Mouse (Mus musculus) hindbrain, embryonic 16.5 days (tissue): ENCODE results near the gene Ssc5d. TPM values are rescaled to one million over a fixed set of nuclear protein-coding genes. Genes with fewer than 3 reads are reported as not detected.

Experiments
- ATAC-seq: fragments of 200-750 bp; cut with Nextera tagmentation; 2 replicates; pipeline ENCODE4 v1.8.0; 2017; ENCODE audit warnings: moderate TSS enrichment, moderate library complexity
- H3K27ac ChIP-seq: fragments of 300-500 bp; sonication (generic); 2 replicates; pipeline ENCODE4 v1.5.1; 2014; ENCODE audit warnings: low read depth, mild to moderate bottlenecking, control low read depth, low read length, moderate library complexity
- H3K27me3 ChIP-seq: fragments of 300-500 bp; sonication (generic); replicated peaks from 2 replicates; pipeline ENCODE4 v1.6.1; 2014; ENCODE audit warnings: low read length; ENCODE audit not compliant: control insufficient read depth, insufficient read depth
- H3K36me3 ChIP-seq: fragments of 300-500 bp; sonication (generic); 2 replicates; pipeline ENCODE4 v1.6.1; 2014; ENCODE audit warnings: mild to moderate bottlenecking, low read length, moderate library complexity, mixed read lengths; ENCODE audit not compliant: control insufficient read depth, insufficient read depth
- H3K4me1 ChIP-seq: fragments of 300-500 bp; sonication (generic); 2 replicates; pipeline ENCODE4 v1.6.1; 2014; ENCODE audit warnings: low read depth, low read length; ENCODE audit not compliant: control insufficient read depth, insufficient read depth
- H3K4me2 ChIP-seq: fragments of 300-500 bp; sonication (generic); 2 replicates; pipeline ENCODE4 v1.6.1; 2014; ENCODE audit warnings: mild to moderate bottlenecking, low read length, control low read depth, moderate library complexity
- H3K4me3 ChIP-seq: fragments of 300-500 bp; sonication (generic); 2 replicates; pipeline ENCODE4 v1.5.1; 2014; ENCODE audit warnings: mild to moderate bottlenecking, low read length, control low read depth, moderate library complexity
- H3K9ac ChIP-seq: fragments of 300-500 bp; sonication (generic); 2 replicates; pipeline ENCODE4 v1.6.1; 2014; ENCODE audit warnings: low read depth, mild to moderate bottlenecking, control low read depth, low read length, moderate library complexity
- H3K9me3 ChIP-seq: fragments of 300-500 bp; sonication (generic); 2 replicates; pipeline ENCODE4 v1.6.1; 2014; ENCODE audit warnings: mild to moderate bottlenecking, low read length, moderate library complexity; ENCODE audit not compliant: control insufficient read depth
- WGBS: fragments of 180-500 bp; shearing (Covaris S2); extraction: QIAGEN DNeasy Blood & Tissue Kit; methylation state at CpG from one replicate; pipeline ENCODE4 v1.1.7; 2014; 5-methylcytosine and 5-hydroxymethylcytosine counted together
- polyA plus RNA-seq: library from polyadenylated mRNA; unstranded; fragments of >200 nt; fragmentation: Nextera tagmentation; extraction: Ambion mirVana; gene quantifications from 2 replicates; pipeline ENCODE4 v1.2.1, GENCODE M21; 2015

Gene Ssc5d
- polyA plus RNA-seq, 1 experiment from 2014 or later, result 1.1 TPM

DNA sequence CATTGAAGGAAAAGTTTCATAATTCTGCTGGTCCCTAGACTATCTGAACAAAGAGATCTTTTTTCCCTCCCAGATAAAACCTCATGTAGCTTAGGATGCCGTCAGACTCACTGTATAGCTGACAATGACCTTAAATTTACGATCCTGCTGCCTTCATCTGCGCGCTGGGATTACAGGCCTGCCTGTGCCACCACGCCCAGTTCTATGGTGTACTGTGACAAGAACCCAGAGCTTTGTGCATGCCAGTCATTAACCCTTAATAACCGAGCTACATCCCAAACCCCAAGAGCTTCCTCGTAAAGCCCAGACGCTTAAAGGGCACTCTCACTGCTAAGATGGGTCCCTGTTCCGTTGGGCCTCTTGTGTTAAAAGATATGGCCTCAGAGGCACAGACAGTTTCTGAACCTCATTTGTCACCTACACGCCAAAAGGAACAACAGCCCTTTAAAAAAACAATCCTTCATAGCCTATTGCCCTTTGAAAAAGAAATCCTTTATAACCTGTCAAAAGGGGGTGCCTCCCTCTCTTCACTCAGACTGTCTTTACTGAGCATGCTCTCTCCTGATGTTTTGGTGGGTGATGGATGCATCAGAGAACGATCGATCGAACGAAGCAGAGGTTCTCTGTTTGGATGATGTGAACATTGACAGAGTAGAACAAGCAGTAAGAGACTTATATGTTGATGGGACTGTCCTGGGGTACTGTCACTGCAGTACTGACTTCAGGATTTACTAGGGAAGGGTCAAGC is 9.7 kb upstream of the Ssc5d start:
- peaks cover 19% of the 10 kb centered on the region for H3K4me1 ChIP-seq
- peak overlapping the region; percentile 78 for H3K4me2 ChIP-seq
- no peaks in the 10 kb centered on the region for H3K27me3 ChIP-seq
- peak; percentile 49 for ATAC-seq
- 12% methylated on average over 14 of the region's 14 CpGs for WGBS
- H3K9me3 ChIP-seq, result no peaks in the 10 kb centered on the region
- H3K9ac ChIP-seq, result peak overlapping the region; percentile 94
- peak overlapping the region; percentile 75 for H3K4me3 ChIP-seq
- H3K27ac ChIP-seq, result peak overlapping the region; percentile 99
- H3K36me3 ChIP-seq, result peaks cover 22% of the 10 kb centered on the region

DNA sequence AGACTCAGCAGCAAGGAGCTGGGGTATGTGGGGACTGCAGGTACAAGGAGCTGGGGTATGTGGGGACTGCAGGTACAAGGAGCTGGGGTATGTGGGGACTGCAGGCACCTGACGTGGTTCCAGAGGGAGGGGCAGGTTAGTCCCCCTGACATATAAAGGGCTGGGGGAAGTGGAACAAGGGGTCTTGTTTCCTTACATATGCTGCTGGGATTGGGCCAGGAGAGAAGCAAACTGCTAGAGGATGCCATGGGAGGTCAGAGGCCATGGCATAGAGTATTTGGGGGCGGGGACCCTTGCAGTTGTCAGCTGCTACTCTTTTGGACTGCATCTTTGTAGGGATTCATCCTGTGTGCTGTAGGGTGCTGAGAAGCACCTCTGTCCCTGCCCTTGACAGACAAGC is 8.1 kb upstream of the Ssc5d start:
- Histone ChIP-seq H3K27ac (no peak overlapping the region), H3K36me3 (peaks cover 24% of the 10 kb centered on the region), H3K4me1 (peaks cover 32% of the 10 kb centered on the region), H3K27me3 (no peaks in the 10 kb centered on the region), H3K9ac (no peak overlapping the region), H3K4me3 (no peak overlapping the region), H3K4me2 (no peak overlapping the region), H3K9me3 (no peaks in the 10 kb centered on the region)
- ATAC-seq, result no peak
- WGBS, result 87% methylated on average over 2 of the region's 2 CpGs

- no peak for ATAC-seq
- Histone ChIP-seq H3K4me1 (peaks cover 37% of the 10 kb centered on the region), H3K27me3 (no peaks in the 10 kb centered on the region), H3K9ac (no peak overlapping the region; the same call in 1 of the 2 replicates), H3K36me3 (peaks cover 24% of the 10 kb centered on the region), H3K4me2 (no peak overlapping the region), H3K4me3 (no peak overlapping the region), H3K27ac (no peak overlapping the region), H3K9me3 (no peaks in the 10 kb centered on the region)
- 92% methylated on average over 15 of the region's 15 CpGs for WGBS
These were observed 6.9 kb upstream of the Ssc5d start for GRCm38 (mm10) chr7:4918681-4919080.

DNA sequence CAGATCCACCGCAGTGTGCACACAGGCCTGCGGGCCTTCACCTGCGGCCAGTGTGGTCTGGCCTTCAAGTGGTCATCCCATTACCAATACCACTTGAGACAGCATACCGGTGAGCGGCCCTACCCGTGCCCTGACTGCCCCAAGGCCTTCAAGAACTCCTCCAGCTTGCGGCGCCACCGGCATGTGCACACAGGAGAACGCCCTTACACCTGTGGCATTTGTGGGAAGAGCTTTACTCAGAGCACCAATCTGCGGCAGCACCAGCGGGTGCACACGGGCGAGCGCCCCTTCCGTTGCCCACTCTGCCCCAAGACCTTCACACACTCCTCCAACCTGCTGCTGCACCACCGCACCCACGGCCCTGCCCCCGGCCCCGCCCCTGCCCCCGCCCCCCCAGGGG is 6.5 kb upstream of the Ssc5d start:
- WGBS, result 86% methylated on average over 15 of the region's 21 CpGs
- Histone ChIP-seq H3K9me3 (no peaks in the 10 kb centered on the region), H3K27ac (no peak overlapping the region), H3K4me1 (peaks cover 40% of the 10 kb centered on the region), H3K4me3 (no peak overlapping the region), H3K36me3 (peaks cover 24% of the 10 kb centered on the region), H3K27me3 (no peaks in the 10 kb centered on the region), H3K4me2 (no peak overlapping the region), H3K9ac (no peak overlapping the region; the same call in 1 of the 2 replicates)
- ATAC-seq, result no peak

DNA sequence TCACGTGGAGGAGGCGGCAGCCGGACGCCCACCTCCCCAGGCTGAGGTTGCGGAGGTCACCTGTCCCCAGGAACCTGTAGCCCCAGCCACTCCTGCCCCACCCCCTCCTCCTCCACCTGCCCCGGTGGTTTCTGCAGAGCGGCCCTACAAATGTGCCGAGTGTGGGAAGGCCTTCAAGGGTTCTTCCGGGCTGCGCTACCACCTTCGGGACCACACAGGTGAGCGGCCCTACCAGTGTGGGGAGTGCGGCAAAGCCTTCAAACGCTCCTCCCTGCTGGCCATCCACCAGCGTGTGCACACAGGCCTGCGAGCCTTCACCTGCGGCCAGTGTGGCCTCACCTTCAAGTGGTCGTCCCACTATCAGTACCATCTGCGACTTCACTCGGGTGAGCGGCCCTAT is 5.6 kb upstream of the Ssc5d start:
- H3K4me1 ChIP-seq, result peaks cover 45% of the 10 kb centered on the region
- no peaks in the 10 kb centered on the region for H3K27me3 ChIP-seq
- no peak overlapping the region for H3K4me2 ChIP-seq
- WGBS, result 92% methylated on average over 21 of the region's 21 CpGs
- H3K4me3 ChIP-seq, result no peak overlapping the region; the same call in 1 of the 2 replicates
- peaks cover 24% of the 10 kb centered on the region for H3K36me3 ChIP-seq
- H3K9me3 ChIP-seq, result no peaks in the 10 kb centered on the region
- H3K9ac ChIP-seq, result no peak overlapping the region
- H3K27ac ChIP-seq, result no peak overlapping the region
- ATAC-seq, result no peak

DNA sequence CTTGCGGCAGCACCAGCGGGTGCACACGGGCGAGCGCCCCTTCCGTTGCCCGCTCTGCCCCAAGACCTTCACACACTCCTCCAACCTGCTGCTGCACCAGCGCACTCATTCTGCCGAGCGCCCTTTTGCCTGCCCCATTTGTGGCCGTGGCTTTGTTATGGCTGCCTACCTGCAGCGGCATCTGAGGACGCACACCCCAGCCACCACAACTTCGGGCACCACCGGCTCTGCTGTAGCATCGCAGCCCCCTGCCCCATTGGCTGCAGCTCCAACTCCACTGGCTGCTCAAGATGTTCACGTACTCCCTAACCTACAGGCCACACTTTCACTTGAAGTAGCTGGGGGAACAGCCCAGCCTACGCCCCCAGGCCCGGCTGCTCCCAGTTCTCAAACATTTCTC is 5.1 kb upstream of the Ssc5d start:
- 93% methylated on average over 19 of the region's 19 CpGs for WGBS
- H3K4me1 ChIP-seq, result peaks cover 48% of the 10 kb centered on the region

DNA sequence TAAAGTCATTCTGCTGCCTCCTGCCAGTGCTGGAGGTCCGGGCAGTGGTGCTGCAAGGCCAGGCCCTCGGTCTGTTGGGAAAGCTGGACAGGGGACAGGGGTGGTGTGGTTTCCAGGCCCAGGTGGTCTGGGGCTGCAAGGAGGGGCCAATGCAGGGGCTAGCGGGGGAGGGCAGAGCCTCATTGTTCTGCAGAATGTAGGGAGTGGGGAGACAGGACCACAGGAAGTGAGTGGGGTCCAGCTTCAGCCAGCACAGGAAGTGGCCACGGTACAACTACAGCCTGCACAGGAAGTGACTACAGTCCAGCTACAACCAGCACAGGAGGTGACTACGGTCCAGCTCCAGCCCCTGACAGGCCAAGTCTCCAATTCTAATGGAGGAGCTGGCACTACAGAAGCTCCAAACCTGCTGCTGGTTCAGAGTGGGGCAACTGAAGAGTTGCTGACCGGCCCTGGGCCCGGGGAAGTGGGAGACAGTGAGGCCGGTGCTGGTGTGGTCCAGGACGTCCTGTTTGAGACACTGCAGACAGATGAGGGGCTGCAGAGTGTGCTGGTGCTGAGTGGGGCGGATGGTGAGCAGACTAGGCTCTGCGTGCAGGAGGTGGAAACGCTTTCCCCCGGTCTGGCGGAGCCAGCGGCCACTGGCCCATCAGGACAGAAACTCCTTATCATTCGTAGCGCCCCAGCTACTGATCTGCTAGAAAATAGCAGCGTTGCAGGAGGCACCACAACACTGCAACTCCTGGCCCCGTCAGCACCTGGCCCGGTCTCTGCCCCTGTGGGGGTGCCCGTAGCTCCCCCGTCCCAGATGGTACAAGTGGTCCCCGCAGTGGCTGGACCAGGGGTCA is 4.4 kb upstream of the Ssc5d start:
- no peaks in the 10 kb centered on the region for H3K27me3 ChIP-seq
- H3K4me1 ChIP-seq, result peaks cover 49% of the 10 kb centered on the region
- H3K27ac ChIP-seq, result peak overlapping the region; percentile 94
- H3K36me3 ChIP-seq, result peaks cover 24% of the 10 kb centered on the region
- 59% methylated on average over 22 of the region's 23 CpGs for WGBS
- peak overlapping the region; percentile 85 for H3K4me2 ChIP-seq
- H3K9me3 ChIP-seq, result no peaks in the 10 kb centered on the region
- H3K4me3 ChIP-seq, result no peak overlapping the region
- no peak for ATAC-seq
- H3K9ac ChIP-seq, result peak overlapping the region; percentile 41

More for the DNA sequence above, 5.1 kb upstream of the Ssc5d start:
- H3K36me3 ChIP-seq, result peaks cover 24% of the 10 kb centered on the region
- H3K9me3 ChIP-seq, result no peaks in the 10 kb centered on the region
- no peaks in the 10 kb centered on the region for H3K27me3 ChIP-seq
- H3K9ac ChIP-seq, result peak overlapping the region; percentile 41; the same call in 1 of the 2 replicates
- H3K27ac ChIP-seq, result peak overlapping the region; percentile 94; the same call in 1 of the 2 replicates
- H3K4me2 ChIP-seq, result no peak overlapping the region
- no peak overlapping the region for H3K4me3 ChIP-seq
- no peak for ATAC-seq

- peaks cover 42% of the 10 kb centered on the region for H3K4me1 ChIP-seq
- ATAC-seq, result no peak; the same call in 1 of the 2 replicates
- H3K27me3 ChIP-seq, result no peaks in the 10 kb centered on the region
- H3K4me3 ChIP-seq, result peak within 1 kb of the TSS; percentile 42
- peak within 1 kb of the TSS; percentile 85 for H3K4me2 ChIP-seq
- 25% methylated on average over 8 of the region's 8 CpGs for WGBS
- H3K36me3 ChIP-seq, result peaks cover 24% of the 10 kb centered on the region
- no peaks in the 10 kb centered on the region for H3K9me3 ChIP-seq
- H3K9ac ChIP-seq, result peak within 1 kb of the TSS; percentile 64
- peak within 1 kb of the TSS; percentile 94 for H3K27ac ChIP-seq
These were observed 3.6 kb upstream of the Ssc5d start, which contains the start of gene Nat14 for GRCm38 (mm10) chr7:4921824-4922482. Nat14 (plus strand) TSS chr7:4922028.
